Mouse (Mus musculus): ENCODE measurements around the gene Cdon.

DNA sequence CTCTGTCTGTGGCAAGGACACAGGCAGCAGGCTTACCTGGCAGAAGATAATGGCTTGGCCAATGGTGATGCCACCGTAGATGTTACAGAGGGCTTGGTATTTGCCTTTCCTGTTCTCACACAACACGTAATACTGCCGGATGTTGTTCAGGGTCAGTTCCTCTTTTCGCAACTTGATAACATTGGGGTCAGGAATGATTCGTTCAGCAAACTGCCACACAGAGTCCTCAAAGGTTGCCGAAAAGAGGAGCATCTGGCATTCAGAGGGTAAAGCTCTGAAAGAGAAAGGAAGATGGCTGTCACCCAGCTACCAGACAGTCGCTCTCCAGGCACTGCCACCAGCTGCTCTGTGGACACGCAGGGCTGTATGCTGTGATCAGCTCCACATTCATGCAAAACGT, 125.8 kb downstream of the Cdon start:
- no peak for TF ChIP-seq MAX (IDR thresholded peaks at IDR 0.05; ENCODE audit: low read depth)
- no peak for TF ChIP-seq MYOG (IDR thresholded peaks at IDR 0.05; ENCODE audit: control insufficient read depth in 1 of 3, insufficient read depth in 1 of 3, insufficient read length in 2 of 3, low read depth in 2 of 3)
- TF ChIP-seq E2F4 (IDR thresholded peaks at IDR 0.05; ENCODE audit: insufficient read depth) = no peak
- no peak for TF ChIP-seq TCF12 (IDR thresholded peaks at IDR 0.05; ENCODE audit: insufficient read depth, poor library complexity, severe bottlenecking)
- TF ChIP-seq POLR2A (IDR thresholded peaks at IDR 0.05; ENCODE audit: insufficient read length, low read depth) = no peak
- no peak for TF ChIP-seq USF1 (IDR thresholded peaks at IDR 0.05; ENCODE audit: low read depth)
- TF ChIP-seq CEBPB (IDR thresholded peaks at IDR 0.05; ENCODE audit: insufficient read depth, poor library complexity, severe bottlenecking) = no peak
- no peak for TF ChIP-seq POLR2AphosphoS2 (IDR thresholded peaks at IDR 0.05; ENCODE audit: insufficient read length, low read depth)
- TF ChIP-seq SRF (IDR thresholded peaks at IDR 0.05; ENCODE audit: control insufficient read depth, insufficient read length, low read depth) = no peak
- no peak for TF ChIP-seq MYOD1 (IDR thresholded peaks at IDR 0.05; ENCODE audit: control insufficient read depth in 1 of 3, insufficient read length in 2 of 3, low read depth in 2 of 3)
